Comparison of ENCODE assay signal across 13 mouse cellular contexts in the genomic region with DNA sequence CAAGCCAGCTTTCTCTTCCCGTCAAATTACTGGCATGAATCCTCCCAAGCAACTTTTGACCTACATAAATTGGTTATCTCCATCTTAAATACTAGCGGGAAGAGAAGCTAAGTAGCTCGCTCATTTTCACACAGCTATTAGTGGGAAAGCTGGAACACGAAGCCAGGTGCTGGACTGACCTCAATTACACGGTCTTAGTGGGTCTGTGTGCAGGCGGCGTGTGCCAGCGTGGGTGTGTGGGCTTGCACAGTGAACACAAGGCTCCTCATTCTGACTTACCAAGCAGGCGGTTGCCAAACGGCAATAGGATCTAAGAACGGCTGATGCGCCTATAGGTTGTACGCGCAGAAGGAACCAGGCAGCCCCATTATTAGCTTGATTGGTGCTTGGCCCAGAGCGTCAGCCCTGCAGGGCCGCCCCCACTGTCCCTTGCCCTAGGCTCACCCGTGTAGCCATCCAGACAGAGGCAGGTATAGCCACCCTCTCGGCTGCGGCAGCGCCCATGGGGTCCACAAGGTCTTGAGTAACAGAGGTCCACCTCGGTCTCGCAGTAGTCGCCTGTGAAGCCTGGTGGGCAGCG. TPM values are rescaled to one million over a fixed set of nuclear protein-coding genes. Genes with fewer than 3 reads are reported as not detected.
A peak's percentile ranks its signal among the peaks of the same experiment; 100 is the strongest.
DNase-seq lines count a peak whose midpoint lies in the region; ATAC-seq and TF ChIP-seq lines count a peak whose summit lies in the region.
"Had no signal": no experiment of that assay in that cellular context is flagged by ENCODE, and none has a peak within 500 bp of the region (broad histone marks: within the 10 kb centered on the region; RNA-seq: fewer than 3 reads in every experiment).

No protein-coding gene starts in this region.

- H3K4me3 ChIP-seq in midbrain, embryonic 10.5 days: peak overlapping the region; percentile 42
- no peak overlapping the region for H3K4me3 ChIP-seq in midbrain, postnatal 0 days (ENCODE audit: low read depth, low read length)
- H3K4me3 ChIP-seq in forebrain, embryonic 10.5 days: no peak overlapping the region; the same call in 1 of the 2 replicates
- H3K4me3 ChIP-seq in hindbrain, embryonic 14.5 days (replicated peaks; ENCODE audit: low read length): no peak overlapping the region
- no peak overlapping the region for H3K4me3 ChIP-seq in neural tube, embryonic 15.5 days (replicated peaks)
- H3K4me3 ChIP-seq: embryonic facial prominence, embryonic 12.5 days; liver, embryonic 15.5 days had no signal

- H3K4me1 ChIP-seq in midbrain, embryonic 10.5 days: peaks cover 98% of the 10 kb centered on the region
- peaks cover 22% of the 10 kb centered on the region for H3K4me1 ChIP-seq in midbrain, postnatal 0 days (ENCODE audit: insufficient read depth, low read length)
- H3K4me1 ChIP-seq in forebrain, embryonic 10.5 days: peaks cover 83% of the 10 kb centered on the region
- peaks cover 47% of the 10 kb centered on the region for H3K4me1 ChIP-seq in hindbrain, embryonic 14.5 days (replicated peaks; ENCODE audit: control insufficient read depth, insufficient read depth, low read length)
- H3K4me1 ChIP-seq in neural tube, embryonic 15.5 days: peaks cover 65% of the 10 kb centered on the region

- ATAC-seq in midbrain, postnatal 0 days (ENCODE audit: low FRiP score): no peak
- ATAC-seq in hindbrain, embryonic 14.5 days (ENCODE audit: low FRiP score): no peak
- no peak for ATAC-seq in neural tube, embryonic 15.5 days (ENCODE audit: low FRiP score)

- 85% methylated on average over 24 of the region's 24 CpGs for WGBS in midbrain, embryonic 10.5 days
- 62% methylated on average over 24 of the region's 24 CpGs for WGBS in midbrain, postnatal 0 days
- WGBS in forebrain, embryonic 10.5 days: 92% methylated on average over 24 of the region's 24 CpGs
- WGBS in hindbrain, embryonic 14.5 days: 61% methylated on average over 24 of the region's 24 CpGs
- 63% methylated on average over 24 of the region's 24 CpGs for WGBS in neural tube, embryonic 15.5 days

- DNase-seq in midbrain, embryonic 10.5 days (ENCODE audit: low spot score): no peak
- no peak for DNase-seq in midbrain, postnatal 0 days (ENCODE audit: low spot score)
- DNase-seq in forebrain, embryonic 10.5 days (ENCODE audit: extremely low spot score, low spot score): no peak
- DNase-seq in hindbrain, embryonic 14.5 days (ENCODE audit: low spot score): no peak
- DNase-seq in heart, postnatal 25 days (ENCODE audit: low spot score): no peak
- DNase-seq in heart, adult 18-20 months: no peak
- DNase-seq: heart, postnatal 10 days had no signal

- H3K9me3 ChIP-seq in midbrain, embryonic 10.5 days (replicated peaks): no peaks in the 10 kb centered on the region
- H3K9me3 ChIP-seq in midbrain, postnatal 0 days (ENCODE audit: low read length): no peaks in the 10 kb centered on the region
- no peaks in the 10 kb centered on the region for H3K9me3 ChIP-seq in forebrain, embryonic 10.5 days
- no peaks in the 10 kb centered on the region for H3K9me3 ChIP-seq in hindbrain, embryonic 14.5 days (ENCODE audit: control insufficient read depth, low read length)
- no peaks in the 10 kb centered on the region for H3K9me3 ChIP-seq in neural tube, embryonic 15.5 days (replicated peaks)
- H3K9me3 ChIP-seq: embryonic facial prominence, embryonic 12.5 days; liver, embryonic 15.5 days had no signal

- no peak overlapping the region for H3K9ac ChIP-seq in midbrain, postnatal 0 days (replicated peaks; ENCODE audit: low read length, poor library complexity, severe bottlenecking)
- 0 out of 2 replicates have a peak overlapping the region, but pooled peaks have one; percentile 24 for H3K9ac ChIP-seq in hindbrain, embryonic 14.5 days
- no peak overlapping the region for H3K9ac ChIP-seq in neural tube, embryonic 15.5 days (replicated peaks)
- H3K9ac ChIP-seq: embryonic facial prominence, embryonic 12.5 days; liver, embryonic 15.5 days had no signal

- no peaks in the 10 kb centered on the region for H3K27me3 ChIP-seq in midbrain, embryonic 10.5 days (ENCODE audit: low read depth, poor library complexity, severe bottlenecking)
- no peaks in the 10 kb centered on the region for H3K27me3 ChIP-seq in midbrain, postnatal 0 days (ENCODE audit: insufficient read depth, low read length)
- H3K27me3 ChIP-seq in forebrain, embryonic 10.5 days (ENCODE audit: poor library complexity, severe bottlenecking): no peaks in the 10 kb centered on the region
- no peaks in the 10 kb centered on the region for H3K27me3 ChIP-seq in hindbrain, embryonic 14.5 days (ENCODE audit: control insufficient read depth, insufficient read depth, low read length)
- no peaks in the 10 kb centered on the region for H3K27me3 ChIP-seq in neural tube, embryonic 15.5 days (replicated peaks)
- H3K27me3 ChIP-seq: embryonic facial prominence, embryonic 12.5 days had no signal

- peak overlapping the region; percentile 99 for H3K27ac ChIP-seq in midbrain, embryonic 10.5 days (replicated peaks)
- no peak overlapping the region for H3K27ac ChIP-seq in midbrain, postnatal 0 days (ENCODE audit: low read depth, low read length)
- peak overlapping the region; percentile 84 for H3K27ac ChIP-seq in forebrain, embryonic 10.5 days
- peak overlapping the region; percentile 60 for H3K27ac ChIP-seq in hindbrain, embryonic 14.5 days
- H3K27ac ChIP-seq in neural tube, embryonic 15.5 days (replicated peaks): peak overlapping the region; percentile 23; the same call in 1 of the 2 replicates
- H3K27ac ChIP-seq: liver, embryonic 15.5 days had no signal

- peaks cover 99% of the 10 kb centered on the region for H3K36me3 ChIP-seq in midbrain, embryonic 10.5 days
- H3K36me3 ChIP-seq in midbrain, postnatal 0 days (ENCODE audit: insufficient read depth, low read length): peaks cover 30% of the 10 kb centered on the region
- peaks cover 99% of the 10 kb centered on the region for H3K36me3 ChIP-seq in forebrain, embryonic 10.5 days (replicated peaks)
- peaks cover 53% of the 10 kb centered on the region for H3K36me3 ChIP-seq in hindbrain, embryonic 14.5 days (replicated peaks; ENCODE audit: control insufficient read depth, insufficient read depth)
- peaks cover 43% of the 10 kb centered on the region for H3K36me3 ChIP-seq in neural tube, embryonic 15.5 days
- H3K36me3 ChIP-seq: liver, embryonic 15.5 days had no signal

- TF ChIP-seq CTCF in midbrain, postnatal 0 days (IDR thresholded peaks at IDR 0.05): no peak

- intact Hi-C loops in heart, postnatal 25 days (cut with DNase I): loop anchor here (10.0 kb wide), 1 partner anchor 358 kb away; no protein-coding TSS in a partner anchor

- H3K4me2 ChIP-seq in midbrain, postnatal 0 days (ENCODE audit: low read depth, low read length, poor library complexity, severe bottlenecking): no peak overlapping the region
- H3K4me2 ChIP-seq in hindbrain, embryonic 14.5 days (replicated peaks): no peak overlapping the region
- H3K4me2 ChIP-seq in neural tube, embryonic 15.5 days: no peak overlapping the region
- H3K4me2 ChIP-seq: liver, embryonic 15.5 days had no signal

RNA-seq across cellular contexts. Expression of a gene that starts 9.0 kb away (rescaled TPM):
- 53.7 and 67.5 TPM in 2 replicates for polyA plus RNA-seq in midbrain, embryonic 10.5 days (2016; fragmentation: Nextera tagmentation; extraction: Ambion mirVana)
- 68.5 and 83.4 TPM in 2 replicates for total RNA-seq in midbrain, postnatal 0 days (2014; rRNA removed)
- polyA plus RNA-seq in midbrain, postnatal 0 days (2015; fragmentation: Nextera tagmentation; extraction: Ambion mirVana): 19.0 and 24.4 TPM in 2 replicates
- polyA plus RNA-seq in forebrain, embryonic 10.5 days (2016; fragmentation: Nextera tagmentation; extraction: Ambion mirVana): 32.1 and 35.1 TPM in 2 replicates
- polyA plus RNA-seq in hindbrain, embryonic 14.5 days (2014; fragmentation: Nextera tagmentation; extraction: Ambion mirVana): 39.4 and 49.7 TPM in 2 replicates
- polyA plus RNA-seq in neural tube, embryonic 15.5 days (2015; fragmentation: Nextera tagmentation; extraction: Ambion mirVana): 34.4 and 35.0 TPM in 2 replicates
- total RNA-seq in heart, postnatal 25 days (2021): 1 to 10 TPM; 4.2 to 5.3 TPM
- total RNA-seq in heart, adult 18-20 months (2021): 1 to 10 TPM; 5.9 to 9.5 TPM

RNA-seq across cellular contexts. Expression of a gene that starts 22.8 kb away (rescaled TPM):
- 93.3 and 105 TPM in 2 replicates for polyA plus RNA-seq in midbrain, embryonic 10.5 days (2016; fragmentation: Nextera tagmentation; extraction: Ambion mirVana)
- 4.8 and 5.6 TPM in 2 replicates for total RNA-seq in midbrain, postnatal 0 days (2014; rRNA removed)
- 1.8 and 3.2 TPM in 2 replicates for polyA plus RNA-seq in midbrain, postnatal 0 days (2015; fragmentation: Nextera tagmentation; extraction: Ambion mirVana)
- 115 and 117 TPM in 2 replicates for polyA plus RNA-seq in forebrain, embryonic 10.5 days (2016; fragmentation: Nextera tagmentation; extraction: Ambion mirVana)
- polyA plus RNA-seq in hindbrain, embryonic 14.5 days (2014; fragmentation: Nextera tagmentation; extraction: Ambion mirVana): 5.6 and 9.6 TPM in 2 replicates
- polyA plus RNA-seq in neural tube, embryonic 15.5 days (2015; fragmentation: Nextera tagmentation; extraction: Ambion mirVana): 5.5 and 12.4 TPM in 2 replicates
- total RNA-seq in heart, postnatal 25 days (2021): under 1 TPM; 0.16 to 0.45 TPM
- total RNA-seq in heart, adult 18-20 months (2021): under 1 TPM in 1 of 2 experiments, not detected in 1; 0.33 TPM
- total RNA-seq: gastrocnemius, adult 8-10 months had no signal

RNA-seq across cellular contexts. Expression of a gene that starts 38.6 kb away (rescaled TPM):
- 179 and 187 TPM in 2 replicates for polyA plus RNA-seq in midbrain, embryonic 10.5 days (2016; fragmentation: Nextera tagmentation; extraction: Ambion mirVana)
- 160 and 163 TPM in 2 replicates for total RNA-seq in midbrain, postnatal 0 days (2014; rRNA removed)
- polyA plus RNA-seq in midbrain, postnatal 0 days (2015; fragmentation: Nextera tagmentation; extraction: Ambion mirVana): 223 and 225 TPM in 2 replicates
- polyA plus RNA-seq in forebrain, embryonic 10.5 days (2016; fragmentation: Nextera tagmentation; extraction: Ambion mirVana): 160 and 167 TPM in 2 replicates
- polyA plus RNA-seq in hindbrain, embryonic 14.5 days (2014; fragmentation: Nextera tagmentation; extraction: Ambion mirVana): 207 and 222 TPM in 2 replicates
- 206 and 219 TPM in 2 replicates for polyA plus RNA-seq in neural tube, embryonic 15.5 days (2015; fragmentation: Nextera tagmentation; extraction: Ambion mirVana)
- 10 to 100 TPM; 80.8 to 81.5 TPM for total RNA-seq in heart, postnatal 25 days (2021)
- 10 to 100 TPM; 80.2 to 89.6 TPM for total RNA-seq in heart, adult 18-20 months (2021)

RNA-seq across cellular contexts. Expression of a gene that starts 41.7 kb away (rescaled TPM):
- polyA plus RNA-seq in midbrain, embryonic 10.5 days (2016; fragmentation: Nextera tagmentation; extraction: Ambion mirVana): 0.09 TPM in 1 of 2 replicates, not detected in the other
- not detected in 2 replicates for total RNA-seq in midbrain, postnatal 0 days (2014; rRNA removed)
- polyA plus RNA-seq in midbrain, postnatal 0 days (2015; fragmentation: Nextera tagmentation; extraction: Ambion mirVana): 0.13 TPM in 1 of 2 replicates, not detected in the other
- not detected in 2 replicates for polyA plus RNA-seq in forebrain, embryonic 10.5 days (2016; fragmentation: Nextera tagmentation; extraction: Ambion mirVana)
- 0.16 and 0.31 TPM in 2 replicates for polyA plus RNA-seq in hindbrain, embryonic 14.5 days (2014; fragmentation: Nextera tagmentation; extraction: Ambion mirVana)
- 0.15 and 0.19 TPM in 2 replicates for polyA plus RNA-seq in neural tube, embryonic 15.5 days (2015; fragmentation: Nextera tagmentation; extraction: Ambion mirVana)
- 10 to 100 TPM; 58.9 to 60.3 TPM for total RNA-seq in heart, postnatal 25 days (2021)
- total RNA-seq in heart, adult 18-20 months (2021): 10 to 100 TPM; 49.7 to 55.1 TPM
- total RNA-seq: ES-E14; gastrocnemius, adult 8-10 months had no signal
- polyA plus RNA-seq: large intestine, adult 2 months had no signal
